Mouse (Mus musculus) heart, adult 2 months (tissue): ENCODE results near the gene Fignl2. TPM values are rescaled to one million over a fixed set of nuclear protein-coding genes. Genes with fewer than 3 reads are reported as not detected.

Experiments used
- DNase-seq, 2 experiments: peaks; one replicate each; pipeline ENCODE4 v3.0.0; 2021
- H3K27ac ChIP-seq: fragments of 200-600 bp; 2 replicates; pipeline ENCODE4 v1.8.1; 2022
- H3K27me3 ChIP-seq: fragments of 200-500 bp; 2 replicates; pipeline ENCODE4 v1.6.1; 2012; ENCODE audit warnings: mild to moderate bottlenecking, low read length, inconsistent platforms, mixed read lengths; ENCODE audit not compliant: control insufficient read depth, insufficient read depth
- H3K36me3 ChIP-seq: fragments of 200-500 bp; 2 replicates; pipeline ENCODE4 v1.6.1; 2012; ENCODE audit warnings: low read length, inconsistent platforms; ENCODE audit not compliant: control insufficient read depth, insufficient read depth
- H3K4me1 ChIP-seq: fragments of 200-500 bp; 2 replicates; pipeline ENCODE4 v1.6.1; 2011; ENCODE audit warnings: low read length; ENCODE audit not compliant: control insufficient read depth, insufficient read depth
- H3K4me3 ChIP-seq: fragments of 200-600 bp; 2 replicates; pipeline ENCODE4 v1.8.1; 2022
- H3K79me2 ChIP-seq: fragments of 200-500 bp; replicated peaks from 2 replicates; pipeline ENCODE4 v1.6.1; 2012; ENCODE audit warnings: mild to moderate bottlenecking, inconsistent platforms, low read length, moderate library complexity, mixed read lengths; ENCODE audit not compliant: control insufficient read depth, insufficient read depth
- H3K9ac ChIP-seq: fragments of 200-500 bp; 2 replicates; pipeline ENCODE4 v1.6.1; 2012; ENCODE audit warnings: low read depth, mild to moderate bottlenecking, control low read depth, inconsistent platforms, low read length, mixed read lengths
- CTCF ChIP-seq: fragments of 200-600 bp; IDR thresholded peaks from 2 replicates; pipeline ENCODE4 v1.8.1; 2022; ENCODE audit warnings: antibody characterized with exemption, mild to moderate bottlenecking, moderate library complexity
- EP300 ChIP-seq: fragments of 200-500 bp; IDR thresholded peaks from 2 replicates; pipeline ENCODE4 v1.6.1; 2011; ENCODE audit warnings: low read depth, low read length, control low read depth; ENCODE audit not compliant: insufficient read depth
- POLR2A ChIP-seq: fragments of 200-500 bp; IDR thresholded peaks from 2 replicates; pipeline ENCODE4 v1.6.1; 2011; ENCODE audit warnings: mild to moderate bottlenecking, low read depth, low read length, control low read depth; ENCODE audit not compliant: insufficient read depth
- WGBS: fragments of 180-500 bp; shearing (Covaris S2); methylation state at CpG from one replicate; pipeline ENCODE4 v1.1.7; 2018; 5-methylcytosine and 5-hydroxymethylcytosine counted together
- intact Hi-C: fragments of 180-260 bp; cut with DNase I; formaldehyde crosslinking; loops from one replicate; pipeline ENCODE4 v1.15.1; 2025
- polyA plus RNA-seq: library from polyadenylated mRNA; depleted of rRNA; stranded (reverse); fragments of >200 nt; gene quantifications from 2 replicates; pipeline ENCODE4 v1.2.3, GENCODE M21; 2012
- total RNA-seq, 2 experiments: library from RNA; stranded (reverse); gene quantifications; 2 replicates each; pipeline ENCODE4 v1.2.3; 2021

Fignl2 gene
- total and polyA plus RNA-seq, 3 experiments, result 0.86 to 1.6 (median 1.3) TPM

DNA sequence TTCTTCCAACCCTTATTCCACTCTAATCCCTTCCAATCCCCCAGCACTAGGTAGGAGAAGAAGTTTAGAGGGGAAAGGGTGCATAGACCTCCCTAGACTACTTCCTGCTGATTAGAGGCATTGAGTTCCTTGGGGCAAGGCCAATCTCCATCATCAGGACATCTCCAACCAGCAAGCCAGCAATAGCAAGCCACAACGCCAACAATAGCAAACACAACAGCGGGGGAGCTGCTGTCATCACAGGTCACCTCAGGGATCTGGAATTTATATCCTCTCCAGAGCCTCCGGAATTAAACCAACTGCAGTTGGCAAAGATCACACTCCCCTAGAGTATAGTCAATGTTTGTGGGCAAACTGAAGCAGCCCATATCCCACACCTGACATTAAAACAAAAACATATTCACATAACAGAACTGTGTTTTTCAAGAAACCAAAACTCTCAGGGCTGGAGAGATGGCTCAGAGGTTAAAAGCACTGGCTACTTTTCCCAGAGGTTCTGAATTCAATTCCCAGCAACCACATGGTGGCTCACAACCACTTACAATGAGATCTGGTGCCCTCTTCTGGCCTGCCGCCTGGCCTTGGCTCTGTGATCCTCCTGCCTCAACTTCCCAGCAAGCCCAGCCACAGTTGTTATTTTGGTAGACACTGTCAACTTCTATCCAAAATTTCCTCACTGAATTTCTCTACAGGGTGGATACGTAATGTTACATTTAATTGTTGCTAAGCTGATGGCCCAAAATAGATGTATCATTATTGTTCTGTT, 29.7 kb upstream of the Fignl2 start:
- intact Hi-C loops, result loop anchor here (5.0 kb wide), 2 partner anchors 61 to 351 kb away; partner anchors contain the start of gene Gm47841
- TF ChIP-seq EP300 (no peak), CTCF (peak; percentile 18; the same call in 1 of the 2 replicates)
- H3K9ac ChIP-seq, result no peak overlapping the region
- H3K4me3 ChIP-seq, result no peak overlapping the region
- no peak for DNase-seq
- no peaks in the 10 kb centered on the region for H3K27me3 ChIP-seq
- peaks cover 4% of the 10 kb centered on the region for H3K4me1 ChIP-seq
- H3K36me3 ChIP-seq, result no peaks in the 10 kb centered on the region
- 60% methylated on average over 5 of the region's 5 CpGs for WGBS
- H3K27ac ChIP-seq, result no peak overlapping the region
- H3K79me2 ChIP-seq, result no peaks in the 10 kb centered on the region

DNA sequence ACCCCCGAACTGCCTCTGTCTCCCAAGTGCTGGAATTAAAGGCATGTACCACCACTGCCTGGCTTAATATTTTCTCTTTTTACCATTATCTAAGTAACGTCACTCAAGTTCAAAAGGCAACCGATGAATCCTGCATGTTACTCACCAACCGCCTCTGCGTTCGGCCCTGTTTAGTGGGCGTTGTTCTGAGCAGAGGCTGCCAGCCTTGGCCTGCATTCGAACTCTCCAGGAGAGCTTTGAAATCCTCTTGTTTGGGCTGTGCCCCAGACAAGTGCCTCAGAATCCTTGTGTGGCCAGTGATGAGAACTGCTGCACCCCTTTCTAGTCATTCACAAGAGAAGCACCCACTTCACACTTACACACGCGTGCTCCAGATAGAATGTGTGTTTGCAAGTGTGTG, 27.6 kb upstream of the Fignl2 start:
- no peak for DNase-seq
- Histone ChIP-seq H3K4me3 (no peak overlapping the region; the same call in 1 of the 2 replicates), H3K79me2 (no peaks in the 10 kb centered on the region), H3K36me3 (no peaks in the 10 kb centered on the region), H3K9ac (no peak overlapping the region), H3K4me1 (peaks cover 2% of the 10 kb centered on the region), H3K27ac (peak overlapping the region; percentile 45), H3K27me3 (no peaks in the 10 kb centered on the region)
- intact Hi-C loops, result loop anchor here (5.0 kb wide), 2 partner anchors 59 to 349 kb away; partner anchors contain the start of gene Gm47841
- TF ChIP-seq POLR2A (no peak), EP300 (no peak), CTCF (no peak)
- 83% methylated on average over 10 of the region's 10 CpGs for WGBS

DNA sequence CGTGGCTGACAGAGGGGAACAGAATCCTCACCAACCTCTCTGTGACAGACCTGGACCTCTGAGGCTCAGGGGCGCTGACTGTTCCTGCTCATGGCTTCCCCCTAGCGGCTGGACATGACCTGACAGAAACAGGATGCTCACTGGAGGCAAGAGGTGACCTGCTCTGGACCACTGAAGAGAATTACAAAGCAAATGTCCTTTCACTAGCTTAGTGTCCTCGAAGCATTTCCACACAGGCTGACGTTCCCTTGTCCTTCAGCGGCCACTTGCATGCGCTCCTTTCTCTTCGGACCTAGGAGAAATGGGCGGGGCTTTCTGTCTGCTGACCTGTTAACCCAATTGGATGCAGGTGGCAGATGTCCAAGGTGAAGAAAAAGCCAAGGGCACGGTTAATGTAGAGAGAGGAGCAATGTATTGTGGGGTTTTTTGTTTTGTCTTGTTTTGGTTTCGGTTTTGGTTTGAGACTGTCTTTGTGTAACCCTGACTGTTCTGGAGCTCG, 27.2 kb upstream of the Fignl2 start:
- H3K4me3 ChIP-seq, result peak overlapping the region; percentile 41
- no peaks in the 10 kb centered on the region for H3K36me3 ChIP-seq
- intact Hi-C loops, result loop anchor here (5.0 kb wide), 2 partner anchors 58 to 348 kb away; partner anchors contain the start of gene Gm47841

DNA sequence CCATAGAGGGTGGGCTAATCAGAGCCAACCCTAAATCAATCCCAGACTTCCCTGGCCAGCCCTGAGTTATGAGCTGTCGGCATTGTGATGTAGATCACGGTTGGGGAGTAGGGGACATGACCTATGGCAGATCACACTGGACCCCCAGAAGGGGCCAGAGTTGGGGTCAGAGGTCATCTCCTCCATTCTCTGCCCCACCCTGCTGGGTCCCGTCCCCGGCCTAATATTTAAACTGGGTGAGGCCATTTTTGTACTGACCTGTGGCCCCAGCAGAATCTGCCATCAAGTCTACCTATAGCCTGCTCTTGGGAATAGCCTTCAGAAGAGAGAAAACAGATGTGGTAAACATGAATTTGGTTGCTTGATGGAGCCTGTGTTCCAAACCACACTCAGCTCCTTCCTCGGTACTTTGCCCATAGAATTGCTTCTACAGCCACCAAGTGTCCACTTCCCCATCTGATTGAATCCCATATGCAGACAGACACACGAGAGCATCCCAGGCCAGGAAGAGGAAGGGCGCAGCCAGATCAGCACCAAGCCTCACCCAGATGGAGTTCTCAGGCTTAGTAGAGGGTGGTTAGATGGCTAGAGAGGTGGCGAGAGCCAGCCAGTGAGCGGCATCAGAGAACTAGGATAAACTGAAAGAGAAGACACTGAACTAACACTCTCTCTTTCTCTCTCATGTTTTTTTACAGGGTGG, 25.4 kb upstream of the Fignl2 start:
- no peaks in the 10 kb centered on the region for H3K79me2 ChIP-seq
- H3K4me3 ChIP-seq, result no peak overlapping the region
- 81% methylated on average over 9 of the region's 9 CpGs for WGBS
- TF ChIP-seq POLR2A (no peak), EP300 (no peak)
- H3K27ac ChIP-seq, result no peak overlapping the region
- intact Hi-C loops, result no loop called here
- H3K9ac ChIP-seq, result no peak overlapping the region
- no peaks in the 10 kb centered on the region for H3K36me3 ChIP-seq
- DNase-seq, result no peak
- no peaks in the 10 kb centered on the region for H3K27me3 ChIP-seq
- peaks cover 2% of the 10 kb centered on the region for H3K4me1 ChIP-seq

More for the DNA sequence above, 27.2 kb upstream of the Fignl2 start:
- no peak overlapping the region for H3K9ac ChIP-seq
- peaks cover 2% of the 10 kb centered on the region for H3K4me1 ChIP-seq
- DNase-seq, result peak; percentile 82 to 88
- H3K79me2 ChIP-seq, result no peaks in the 10 kb centered on the region
- 14% methylated on average over 12 of the region's 12 CpGs for WGBS
- no peaks in the 10 kb centered on the region for H3K27me3 ChIP-seq
- TF ChIP-seq EP300 (peak; percentile 78; the same call in 1 of the 2 replicates), CTCF (no peak; the same call in none of the 2 replicates)
- H3K27ac ChIP-seq, result peak overlapping the region; percentile 45

DNA sequence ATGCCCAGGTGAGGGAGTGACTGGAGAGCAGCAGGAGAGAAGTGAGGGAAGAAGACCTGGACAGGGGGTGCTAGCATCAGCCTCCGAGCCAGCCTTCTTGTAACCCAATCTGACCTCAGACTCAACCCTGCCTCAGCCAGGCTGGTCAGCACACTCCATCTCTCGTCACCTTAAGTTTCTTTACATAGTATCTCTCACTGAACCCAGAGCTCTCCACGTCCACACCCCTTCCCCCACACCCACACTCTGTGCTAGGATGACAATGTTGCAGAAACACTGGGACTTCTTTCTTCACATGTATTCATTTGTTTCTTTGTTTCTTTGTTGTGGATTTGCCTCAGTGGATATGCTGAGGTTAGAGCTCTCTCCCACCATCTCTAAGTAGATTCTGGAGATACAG, 22.6 kb upstream of the Fignl2 start:
- peaks cover 4% of the 10 kb centered on the region for H3K4me1 ChIP-seq
- no peak overlapping the region for H3K27ac ChIP-seq
- no peak overlapping the region for H3K4me3 ChIP-seq
- no peaks in the 10 kb centered on the region for H3K27me3 ChIP-seq
- no peaks in the 10 kb centered on the region for H3K79me2 ChIP-seq
- TF ChIP-seq EP300 (no peak), POLR2A (no peak), CTCF (no peak)
- 85% methylated on average over 3 of the region's 3 CpGs for WGBS
- no peak overlapping the region for H3K9ac ChIP-seq
- no peaks in the 10 kb centered on the region for H3K36me3 ChIP-seq
- DNase-seq, result no peak
- intact Hi-C loops, result no loop called here
